Mouse (Mus musculus) cerebellum, adult 2 months (tissue): ENCODE results near the gene Cela3b. TPM values are rescaled to one million over a fixed set of nuclear protein-coding genes. Genes with fewer than 3 reads are reported as not detected.

ENCODE experiments used
- DNase-seq, 2 experiments: peaks; one replicate each; pipeline ENCODE4 v3.0.0; 2021
- H3K27ac ChIP-seq: fragments of 200-500 bp; 2 replicates; pipeline ENCODE4 v1.5.1; 2012; ENCODE audit warnings: low read length, control low read depth, inconsistent platforms; ENCODE audit not compliant: insufficient read depth
- H3K27me3 ChIP-seq: fragments of 200-500 bp; 2 replicates; pipeline ENCODE4 v1.6.1; 2012; ENCODE audit warnings: inconsistent platforms, mild to moderate bottlenecking, low read length, moderate library complexity; ENCODE audit not compliant: control insufficient read depth, insufficient read depth
- H3K4me1 ChIP-seq: fragments of 200-500 bp; 2 replicates; pipeline ENCODE4 v1.6.1; 2011; ENCODE audit warnings: low read length; ENCODE audit not compliant: control insufficient read depth, insufficient read depth
- H3K4me3 ChIP-seq: fragments of 200-500 bp; replicated peaks from 2 replicates; pipeline ENCODE3; 2011; ENCODE audit warnings: mild to moderate bottlenecking, low read depth, low read length, control low read depth; ENCODE audit not compliant: insufficient read depth
- CTCF ChIP-seq: fragments of 200-500 bp; IDR thresholded peaks from 2 replicates; pipeline ENCODE4 v1.5.1; 2011; ENCODE audit warnings: low read depth, mild to moderate bottlenecking, control low read depth, low read length, moderate library complexity, borderline replicate concordance; ENCODE audit not compliant: insufficient read depth
- POLR2A ChIP-seq: fragments of 200-500 bp; IDR thresholded peaks from 2 replicates; pipeline ENCODE4 v1.6.1; 2011; ENCODE audit warnings: low read length, control low read depth, borderline replicate concordance; ENCODE audit not compliant: insufficient read depth
- WGBS: fragments of 180-500 bp; shearing (Covaris S2); methylation state at CpG from one replicate; pipeline ENCODE4 v1.1.7; 2018; 5-methylcytosine and 5-hydroxymethylcytosine counted together
- polyA plus RNA-seq: library from polyadenylated mRNA; depleted of rRNA; stranded (reverse); fragments of >200 nt; gene quantifications from 2 replicates; pipeline ENCODE4 v1.2.3, GENCODE M21; 2012

Cela3b gene
- polyA plus RNA-seq, 1 experiment, result not detected

DNA sequence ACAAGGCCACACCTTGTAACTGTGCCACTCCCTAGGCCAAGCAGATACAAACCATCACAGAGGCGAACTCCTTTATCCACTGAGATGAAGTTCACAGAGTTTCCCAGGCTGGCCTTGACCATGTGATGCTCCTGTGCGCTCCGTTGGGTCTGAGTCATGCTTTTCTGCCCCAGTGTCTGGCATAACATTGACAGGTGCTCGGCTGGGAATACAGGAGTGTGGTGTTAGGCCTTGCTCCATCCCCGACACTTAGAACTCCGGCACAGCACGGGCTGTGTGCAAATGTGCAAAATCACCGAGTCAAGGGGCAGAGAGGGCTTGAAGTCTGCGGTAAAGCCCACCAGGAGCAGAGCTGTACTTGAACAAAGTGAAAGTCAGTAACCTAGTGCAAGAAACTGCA is 37.5 kb downstream of the Cela3b start:
- WGBS, result 83% methylated on average over 9 of the region's 9 CpGs
- no peak for DNase-seq
- H3K27ac ChIP-seq, result no peak overlapping the region; the same call in 1 of the 2 replicates
- TF ChIP-seq POLR2A (no peak), CTCF (no peak)
- peaks cover 28% of the 10 kb centered on the region for H3K4me1 ChIP-seq
- no peak overlapping the region for H3K4me3 ChIP-seq
- no peaks in the 10 kb centered on the region for H3K27me3 ChIP-seq

DNA sequence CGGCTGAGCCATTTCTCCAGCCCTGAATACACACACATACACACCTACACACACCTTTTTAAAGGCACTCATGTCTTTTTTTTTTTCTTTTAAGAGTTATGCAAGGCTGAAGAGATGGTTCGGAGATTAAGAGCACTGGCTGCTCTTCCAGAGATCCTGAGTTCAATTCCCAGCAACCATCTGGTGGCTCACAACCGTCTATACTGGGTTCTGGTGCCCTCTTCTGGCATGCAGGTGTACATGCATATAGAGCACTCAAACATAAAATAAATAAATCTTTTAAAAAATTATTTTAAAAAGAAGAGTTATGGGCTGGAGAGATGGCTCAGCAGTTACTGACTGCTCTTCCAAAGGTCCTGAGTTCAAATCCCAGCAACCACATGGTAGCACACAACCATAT is 39.1 kb downstream of the Cela3b start:
- DNase-seq, result no peak
- 82% methylated on average over 3 of the region's 3 CpGs for WGBS

DNA sequence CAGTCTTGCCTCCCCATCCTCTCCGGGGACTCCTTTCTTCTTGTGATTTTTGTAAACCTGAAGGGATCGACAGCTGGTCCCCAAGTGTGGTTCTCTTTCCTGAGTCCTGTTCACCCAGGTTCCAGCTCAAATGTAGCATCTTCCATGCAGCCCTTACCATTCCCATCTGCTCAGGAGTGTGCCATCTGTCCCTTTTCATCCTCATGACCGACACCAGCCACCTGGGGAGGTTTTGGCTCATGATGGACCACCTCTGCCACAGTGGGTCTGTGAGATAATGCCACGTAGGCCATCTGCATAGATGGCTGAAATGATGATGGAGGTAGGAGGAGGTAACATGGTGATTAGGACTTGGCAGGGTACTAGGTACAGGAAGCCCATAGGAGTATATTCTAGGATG is 40.1 kb downstream of the Cela3b start:
- TF ChIP-seq CTCF (no peak), POLR2A (no peak)
- no peak overlapping the region for H3K4me3 ChIP-seq
- peak overlapping the region; percentile 79 for H3K27ac ChIP-seq
- peaks cover 19% of the 10 kb centered on the region for H3K4me1 ChIP-seq
- H3K27me3 ChIP-seq, result no peaks in the 10 kb centered on the region
- peak; percentile 52 to 66 for DNase-seq
- WGBS, result 14% methylated on average over 4 of the region's 4 CpGs

More for the DNA sequence above, 39.1 kb downstream of the Cela3b start:
- no peaks in the 10 kb centered on the region for H3K27me3 ChIP-seq
- no peak overlapping the region for H3K27ac ChIP-seq
- TF ChIP-seq POLR2A (no peak), CTCF (no peak)
- H3K4me1 ChIP-seq, result peaks cover 19% of the 10 kb centered on the region
- H3K4me3 ChIP-seq, result no peak overlapping the region

DNA sequence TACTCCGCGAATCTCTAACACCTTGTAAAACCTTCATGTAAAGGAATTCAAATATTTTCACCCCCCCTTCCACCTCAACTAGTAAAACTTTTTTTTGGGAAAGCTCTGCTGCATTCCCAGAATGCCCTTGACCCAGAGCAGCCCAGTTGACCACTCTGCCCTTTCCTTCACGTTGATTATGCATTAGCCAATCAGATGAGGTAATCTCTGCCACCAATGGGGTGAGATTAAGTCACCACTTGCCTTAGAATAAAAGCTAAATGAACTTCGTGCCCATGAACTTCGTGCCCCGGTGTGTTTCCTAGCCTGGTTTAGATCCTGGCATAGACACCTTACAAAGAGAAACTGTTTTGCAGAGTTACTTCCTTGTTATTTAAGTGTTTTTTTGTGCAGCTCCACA is 41.4 kb downstream of the Cela3b start:
- Histone ChIP-seq H3K4me1 (peaks cover 19% of the 10 kb centered on the region), H3K27ac (peak overlapping the region; percentile 93; the same call in 1 of the 2 replicates), H3K4me3 (no peak overlapping the region), H3K27me3 (no peaks in the 10 kb centered on the region)
- WGBS, result 26% methylated on average over 6 of the region's 6 CpGs
- no peak for TF ChIP-seq POLR2A
- TF ChIP-seq CTCF, result no peak
- DNase-seq, result peak in 1 of 2 experiments; percentile 52

DNA sequence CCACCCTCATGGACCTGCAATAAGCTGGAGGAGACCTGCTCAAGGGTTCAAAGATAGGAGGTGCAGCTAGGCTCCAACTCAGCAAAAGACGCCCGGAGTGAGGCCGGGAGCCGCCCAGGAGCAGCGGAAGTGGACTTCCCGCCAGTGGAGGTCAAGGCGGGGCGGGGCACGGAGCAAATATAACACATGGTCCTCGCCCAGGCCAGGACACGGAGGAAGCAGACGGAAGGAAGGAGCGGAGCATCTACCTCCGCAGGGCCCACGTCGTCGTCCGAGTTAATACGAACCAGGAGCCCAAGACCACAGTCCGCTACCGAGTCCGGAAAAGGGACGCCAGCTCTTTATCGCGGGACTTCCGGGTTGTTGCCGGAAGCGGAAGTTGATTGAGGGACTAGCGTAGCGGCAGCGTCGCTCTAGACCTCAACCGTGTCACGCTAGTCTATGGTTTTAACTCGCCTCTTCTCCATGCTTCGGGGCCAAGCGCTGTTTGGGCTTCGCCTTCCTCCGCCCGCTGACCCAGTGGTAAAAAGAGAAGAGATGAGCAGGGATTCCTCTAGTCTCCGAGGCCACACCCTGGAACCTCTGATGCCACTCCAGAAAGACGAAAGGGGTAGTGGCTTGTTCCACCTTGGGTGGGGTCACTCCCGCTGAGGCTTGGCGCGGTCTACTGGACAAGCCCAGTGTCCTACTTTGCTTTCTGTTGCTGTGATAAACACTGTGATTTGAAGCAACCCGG is 42.1 kb downstream of the Cela3b start:
- Histone ChIP-seq H3K27me3 (no peaks in the 10 kb centered on the region), H3K4me3 (peak overlapping the region; percentile 82), H3K27ac (peak overlapping the region; percentile 93), H3K4me1 (peaks cover 19% of the 10 kb centered on the region)
- under 1% methylated on average over 46 of the region's 46 CpGs for WGBS
- TF ChIP-seq POLR2A (peak; percentile 9; the same call in 1 of the 2 replicates), CTCF (no peak)
- DNase-seq, result peak; percentile 90 to 91

DNA sequence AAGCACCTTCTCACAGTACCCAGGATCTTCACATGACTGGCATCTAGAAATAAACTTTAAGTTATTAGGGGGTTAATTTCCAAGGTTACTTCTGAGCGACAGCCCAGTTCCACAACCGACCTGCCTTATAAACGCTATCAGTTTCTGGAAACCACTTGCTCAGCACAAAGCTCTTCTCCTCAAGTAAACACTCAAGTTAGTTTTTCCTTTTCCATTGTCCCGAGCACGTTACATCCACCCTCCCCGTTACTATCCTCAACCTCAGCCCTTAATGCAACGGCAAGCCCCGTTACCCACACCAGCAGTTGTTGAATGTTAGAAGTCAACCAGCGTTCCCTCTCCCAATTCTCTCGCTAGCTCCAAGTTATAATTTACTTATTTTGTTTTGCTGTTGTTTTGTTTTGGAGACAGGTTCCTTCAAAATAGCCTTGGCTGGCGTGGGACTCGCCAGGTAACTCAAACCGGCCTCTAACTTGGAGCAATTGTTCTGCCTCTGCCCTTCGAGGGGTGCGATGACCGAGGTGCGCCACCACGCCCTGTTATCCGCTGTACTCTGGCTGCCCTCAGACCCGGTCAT is 42.8 kb downstream of the Cela3b start:
- H3K4me3 ChIP-seq, result peak overlapping the region; percentile 82
- WGBS, result under 1% methylated on average over 20 of the region's 20 CpGs
- H3K27ac ChIP-seq, result peak overlapping the region; percentile 68
- no peaks in the 10 kb centered on the region for H3K27me3 ChIP-seq
- H3K4me1 ChIP-seq, result peaks cover 15% of the 10 kb centered on the region
- TF ChIP-seq CTCF (no peak), POLR2A (no peak)
- no peak for DNase-seq

DNA sequence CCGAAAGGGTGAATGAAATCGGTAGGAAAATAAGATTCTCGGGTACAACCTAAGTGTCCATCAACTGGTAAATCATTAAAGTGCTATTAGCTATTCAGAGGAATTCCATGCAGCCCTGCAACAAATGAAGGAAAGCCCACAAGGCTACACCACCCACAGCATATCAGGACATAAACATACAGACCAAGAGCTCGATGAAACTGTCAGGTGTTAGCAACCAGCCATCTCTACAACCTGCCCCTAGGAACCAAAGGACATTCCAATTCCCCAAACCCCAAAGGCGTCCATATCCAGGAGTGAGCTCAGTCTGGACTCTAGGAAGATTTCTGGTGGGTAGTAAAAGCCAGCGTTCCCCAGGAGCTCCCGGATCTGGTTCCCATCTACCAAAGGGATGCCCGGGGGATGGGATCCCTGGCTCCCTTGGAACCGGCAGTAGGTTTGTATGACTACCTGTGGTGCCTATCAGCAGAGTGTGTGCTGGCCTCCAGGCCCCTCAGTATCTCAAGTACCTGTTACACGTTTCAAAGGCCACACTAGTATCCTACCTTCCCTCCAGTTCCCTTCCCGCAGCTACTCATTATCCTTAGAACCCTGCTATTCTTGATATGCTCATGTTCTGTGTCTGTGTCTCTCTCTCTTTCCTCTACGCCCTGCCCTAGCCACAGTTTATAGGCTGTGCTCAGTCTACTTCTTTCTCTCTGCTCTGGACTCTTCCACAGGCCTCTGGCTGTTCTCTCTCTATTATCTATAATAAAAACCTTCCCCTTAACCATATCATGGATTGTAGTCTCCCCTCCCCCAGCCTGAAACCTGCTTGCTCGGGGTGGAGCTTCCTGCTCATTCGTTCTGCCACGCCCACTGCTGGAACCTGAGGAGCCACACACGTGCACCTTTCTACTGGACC is 49.4 kb downstream of the Cela3b start:
- WGBS, result 47% methylated on average over 16 of the region's 16 CpGs
- no peak for TF ChIP-seq POLR2A
- TF ChIP-seq CTCF, result no peak
- no peak for DNase-seq
- Histone ChIP-seq H3K4me1 (peaks cover 8% of the 10 kb centered on the region; the same call in 1 of the 2 replicates), H3K27me3 (no peaks in the 10 kb centered on the region), H3K4me3 (no peak overlapping the region), H3K27ac (no peak overlapping the region)
